Mouse (Mus musculus): ENCODE data around the gene D10Jhu81e. TPM values are rescaled to one million over a fixed set of nuclear protein-coding genes. Genes with fewer than 3 reads are reported as not detected.

Gene D10Jhu81e
- polyA plus RNA-seq, 1 experiment from 2014 or later: 17.7 TPM

- peaks cover 9% of the 10 kb centered on the region for H3K4me1 ChIP-seq
- H3K9me3 ChIP-seq (replicated peaks): no peaks in the 10 kb centered on the region
Measured at GRCm38 (mm10) chr10:78160369-78161095, 9.1 kb downstream of the D10Jhu81e start.

DNA sequence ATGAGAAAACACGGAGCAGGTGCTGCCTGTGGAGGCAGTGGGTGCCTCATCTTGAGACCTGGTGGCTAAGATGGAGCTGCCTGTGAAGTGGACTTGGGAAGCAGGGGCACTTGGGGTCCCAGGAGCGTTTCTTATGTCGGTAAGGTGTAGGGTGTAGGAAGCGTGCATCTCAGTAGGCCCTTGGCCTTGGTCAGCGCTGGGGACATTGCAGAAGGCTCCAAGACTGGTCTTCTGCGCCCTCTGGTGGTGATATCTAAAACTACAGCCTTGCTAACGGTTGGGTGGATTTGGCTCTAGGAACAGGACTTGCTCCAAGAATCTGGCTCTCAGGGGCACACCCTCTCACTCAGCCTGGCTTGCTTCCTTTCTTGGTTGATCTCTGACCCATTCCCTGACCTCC lies 9.7 kb downstream of the D10Jhu81e start:
- Histone ChIP-seq H3K4me3 (peak overlapping the region; percentile 26; the same call in 1 of the 2 replicates), H3K27ac (replicated peaks) (no peak overlapping the region), H3K4me1 (peaks cover 9% of the 10 kb centered on the region), H3K9me3 (replicated peaks) (no peaks in the 10 kb centered on the region), H3K27me3 (ENCODE audit: low read depth, poor library complexity, severe bottlenecking) (no peaks in the 10 kb centered on the region), H3K36me3 (peaks cover 26% of the 10 kb centered on the region)
- peak; percentile 83 for DNase-seq (ENCODE audit: low spot score)
- WGBS: 4% methylated on average over 7 of the region's 7 CpGs

More at GRCm38 (mm10) chr10:78160369-78161095, 9.1 kb downstream of the D10Jhu81e start:
- DNase-seq (ENCODE audit: low spot score): no peak
- Histone ChIP-seq H3K27ac (replicated peaks) (no peak overlapping the region), H3K36me3 (peaks cover 33% of the 10 kb centered on the region), H3K4me3 (no peak overlapping the region), H3K27me3 (ENCODE audit: low read depth, poor library complexity, severe bottlenecking) (no peaks in the 10 kb centered on the region)
- WGBS: 87% methylated on average over 16 of the region's 16 CpGs

DNA sequence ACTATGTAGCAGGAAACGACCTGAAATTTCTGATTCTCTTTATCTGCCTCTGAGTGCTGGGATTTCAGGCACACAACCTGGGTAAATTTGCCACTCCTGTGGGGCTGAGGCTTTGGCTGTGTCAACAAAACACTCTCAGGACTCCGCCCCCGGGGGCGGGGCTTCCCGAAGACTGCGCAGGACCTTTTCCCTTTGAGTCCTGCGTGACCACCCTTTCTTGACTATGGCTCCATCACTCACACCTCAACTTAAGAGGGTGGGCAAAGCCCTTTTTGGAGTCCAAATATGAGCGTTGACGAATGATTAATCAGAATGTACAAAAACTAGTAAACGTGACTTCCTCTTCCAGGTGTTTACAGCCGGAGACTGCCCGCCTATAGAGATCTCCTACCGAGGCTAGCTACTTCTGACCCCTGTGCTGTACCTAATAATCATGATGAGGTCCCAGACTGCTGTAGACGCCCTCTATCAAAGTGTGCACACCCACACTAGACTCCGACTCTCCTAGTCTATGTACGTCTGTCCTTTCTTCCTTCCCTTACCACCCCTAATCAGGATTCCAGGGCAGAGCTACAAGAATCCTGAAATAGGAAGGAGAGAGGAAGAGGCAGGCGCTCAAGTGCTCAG lies 10.2 kb downstream of the D10Jhu81e start:
- Histone ChIP-seq H3K4me3 (peak overlapping the region; percentile 26), H3K4me1 (peaks cover 9% of the 10 kb centered on the region), H3K27ac (replicated peaks) (no peak overlapping the region), H3K9me3 (replicated peaks) (no peaks in the 10 kb centered on the region), H3K27me3 (ENCODE audit: low read depth, poor library complexity, severe bottlenecking) (no peaks in the 10 kb centered on the region), H3K36me3 (peaks cover 21% of the 10 kb centered on the region)
- DNase-seq (ENCODE audit: low spot score): peak; percentile 23
- 17% methylated on average over 17 of the region's 17 CpGs for WGBS

GRCm38 (mm10) chr10:78158041-78158440 lies 11.5 kb downstream of the D10Jhu81e start:
- Histone ChIP-seq H3K4me1 (peaks cover 9% of the 10 kb centered on the region), H3K9me3 (replicated peaks) (no peaks in the 10 kb centered on the region), H3K4me3 (no peak overlapping the region), H3K27ac (replicated peaks) (no peak overlapping the region), H3K27me3 (ENCODE audit: low read depth, poor library complexity, severe bottlenecking) (no peaks in the 10 kb centered on the region), H3K36me3 (peaks cover 11% of the 10 kb centered on the region)
- no peak for DNase-seq (ENCODE audit: low spot score)
- 91% methylated on average over 15 of the region's 15 CpGs for WGBS

DNA sequence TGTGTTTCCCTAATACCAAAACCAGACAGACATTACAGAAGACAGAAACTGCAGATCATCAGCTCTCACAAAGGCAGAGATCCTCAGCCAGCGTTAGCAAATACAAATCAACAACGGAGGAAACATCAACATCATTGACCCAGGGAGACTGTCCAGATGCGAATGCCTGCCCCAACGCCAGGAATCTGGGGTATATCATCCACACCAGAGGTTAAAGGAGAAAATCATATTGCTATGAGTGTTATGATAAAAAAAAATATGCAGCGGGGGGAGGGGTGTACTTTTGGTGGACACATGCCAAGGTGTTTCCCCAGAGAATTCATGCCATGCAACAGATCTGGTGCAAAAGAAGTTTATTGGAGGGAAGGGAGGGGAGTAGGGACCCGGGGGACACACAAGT lies 12.7 kb downstream of the D10Jhu81e start:
- Histone ChIP-seq H3K36me3 (no peaks in the 10 kb centered on the region), H3K4me1 (peaks cover 9% of the 10 kb centered on the region), H3K27ac (replicated peaks) (no peak overlapping the region), H3K4me3 (no peak overlapping the region), H3K27me3 (ENCODE audit: low read depth, poor library complexity, severe bottlenecking) (no peaks in the 10 kb centered on the region), H3K9me3 (replicated peaks) (no peaks in the 10 kb centered on the region)
- no peak for DNase-seq (ENCODE audit: low spot score)
- 85% methylated on average over 6 of the region's 6 CpGs for WGBS

DNA sequence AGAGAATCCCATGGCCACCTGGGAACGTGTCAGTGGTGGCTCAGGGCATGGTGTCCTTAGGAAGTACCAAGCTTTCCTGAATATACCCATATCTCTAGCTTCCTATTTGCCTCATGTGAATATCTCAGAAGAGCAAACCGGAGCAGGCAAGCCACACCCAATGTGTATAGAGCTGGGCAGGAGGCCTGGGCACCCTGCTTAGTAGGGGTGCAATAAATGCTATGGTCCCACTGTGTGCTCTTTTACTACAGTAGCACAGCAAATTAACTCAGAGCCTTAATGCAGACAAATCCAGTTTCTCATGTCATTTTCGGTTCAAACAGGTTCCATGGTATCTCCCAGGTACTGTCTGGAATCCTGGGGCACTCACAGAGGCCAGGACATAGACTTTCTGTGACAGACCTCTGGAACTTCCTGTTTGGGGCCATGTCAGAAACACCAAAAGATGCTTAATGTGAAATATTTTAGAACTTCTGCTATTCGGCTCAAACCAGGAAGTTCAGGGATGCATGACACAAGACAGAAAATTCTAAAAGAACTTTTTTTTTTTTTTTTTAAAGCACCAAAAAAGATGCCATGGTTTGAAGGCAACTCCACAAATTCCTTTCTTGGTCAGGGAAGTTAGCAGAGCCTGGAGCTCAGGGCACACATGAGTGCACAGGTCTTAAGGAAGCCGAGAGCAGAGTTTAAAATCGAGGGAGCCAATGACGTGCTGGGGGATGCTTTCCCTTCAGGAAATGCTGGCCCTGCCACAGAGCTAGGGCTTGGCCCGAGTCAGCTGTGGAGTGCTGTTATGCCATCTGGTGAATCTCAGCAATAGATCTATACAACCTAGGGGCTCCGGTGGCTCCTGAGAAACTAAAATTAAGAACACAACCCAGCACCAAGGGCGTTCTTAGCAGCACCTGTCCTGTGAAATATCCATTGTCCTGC lies 20.5 kb downstream of the D10Jhu81e start:
- Histone ChIP-seq H3K27ac (replicated peaks) (no peak overlapping the region), H3K9me3 (replicated peaks) (no peaks in the 10 kb centered on the region), H3K4me1 (no peaks in the 10 kb centered on the region), H3K4me3 (no peak overlapping the region), H3K27me3 (ENCODE audit: low read depth, poor library complexity, severe bottlenecking) (no peaks in the 10 kb centered on the region), H3K36me3 (no peaks in the 10 kb centered on the region)
- no peak for DNase-seq (ENCODE audit: low spot score)
- 71% methylated on average over 10 of the region's 10 CpGs for WGBS

GRCm38 (mm10) chr10:78147908-78148441 lies 21.6 kb downstream of the D10Jhu81e start:
- H3K4me3 ChIP-seq: no peak overlapping the region
- no peaks in the 10 kb centered on the region for H3K4me1 ChIP-seq
- no peaks in the 10 kb centered on the region for H3K36me3 ChIP-seq
- H3K27me3 ChIP-seq (ENCODE audit: low read depth, poor library complexity, severe bottlenecking): no peaks in the 10 kb centered on the region
- H3K9me3 ChIP-seq (replicated peaks): no peaks in the 10 kb centered on the region
- H3K27ac ChIP-seq (replicated peaks): no peak overlapping the region
- 81% methylated on average over 4 of the region's 4 CpGs for WGBS
- DNase-seq (ENCODE audit: low spot score): no peak

DNA sequence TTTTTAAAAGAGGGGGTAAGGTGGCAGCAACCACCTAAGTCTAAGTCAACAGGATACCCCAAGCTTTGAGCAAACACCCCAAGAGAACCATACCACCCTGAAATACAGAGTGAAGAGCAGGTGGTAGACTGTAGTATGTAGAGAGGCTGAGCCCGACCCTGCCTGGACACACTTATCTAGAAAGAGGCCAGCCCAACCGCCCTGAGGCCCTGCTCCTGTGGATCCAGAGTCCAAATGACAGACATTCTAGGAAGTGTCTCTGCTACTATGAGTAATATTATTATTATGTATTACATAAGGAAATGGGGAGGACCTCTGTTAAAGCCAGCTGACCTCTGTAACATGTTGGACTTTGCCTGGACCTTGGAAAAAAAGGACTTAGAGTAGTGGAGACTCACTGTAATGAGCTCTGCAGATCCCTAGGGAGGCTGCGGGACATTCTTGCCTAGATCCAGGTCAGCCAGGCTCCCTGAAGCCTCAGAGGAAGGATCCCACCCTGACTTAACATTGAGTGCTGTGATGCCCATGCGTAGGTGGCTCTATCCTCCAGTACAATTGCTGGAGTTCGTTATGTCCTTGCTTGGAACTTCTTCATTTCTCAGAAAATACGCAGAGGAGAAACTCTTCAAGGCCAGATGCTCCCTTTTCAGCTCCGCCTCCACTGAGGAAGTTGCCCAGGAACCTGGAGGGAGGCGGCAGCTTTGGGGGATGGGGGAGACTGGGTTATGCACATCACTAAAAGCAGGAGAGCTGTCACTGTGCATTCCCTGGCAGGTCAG lies 25.7 kb downstream of the D10Jhu81e start:
- no peak overlapping the region for H3K27ac ChIP-seq (replicated peaks)
- peaks cover 1% of the 10 kb centered on the region for H3K4me1 ChIP-seq
- no peak overlapping the region for H3K4me3 ChIP-seq
- WGBS: 63% methylated on average over 8 of the region's 8 CpGs
- H3K36me3 ChIP-seq: no peaks in the 10 kb centered on the region
- H3K9me3 ChIP-seq (replicated peaks): no peaks in the 10 kb centered on the region
- H3K27me3 ChIP-seq (ENCODE audit: low read depth, poor library complexity, severe bottlenecking): no peaks in the 10 kb centered on the region
- DNase-seq (ENCODE audit: low spot score): no peak

- no peak for DNase-seq (ENCODE audit: low spot score)
- no peaks in the 10 kb centered on the region for H3K27me3 ChIP-seq (ENCODE audit: low read depth, poor library complexity, severe bottlenecking)
- 81% methylated on average over 3 of the region's 3 CpGs for WGBS
- no peaks in the 10 kb centered on the region for H3K36me3 ChIP-seq
- no peaks in the 10 kb centered on the region for H3K9me3 ChIP-seq (replicated peaks)
- peaks cover 14% of the 10 kb centered on the region for H3K4me1 ChIP-seq
- no peak overlapping the region for H3K27ac ChIP-seq (replicated peaks)
- H3K4me3 ChIP-seq: no peak overlapping the region
Measured at GRCm38 (mm10) chr10:78140843-78141242, 28.7 kb downstream of the D10Jhu81e start.

GRCm38 (mm10) chr10:78140251-78140600 lies 29.4 kb downstream of the D10Jhu81e start:
- Histone ChIP-seq H3K4me3 (no peak overlapping the region), H3K27ac (replicated peaks) (no peak overlapping the region), H3K4me1 (peaks cover 20% of the 10 kb centered on the region), H3K9me3 (replicated peaks) (no peaks in the 10 kb centered on the region), H3K36me3 (no peaks in the 10 kb centered on the region), H3K27me3 (ENCODE audit: low read depth, poor library complexity, severe bottlenecking) (no peaks in the 10 kb centered on the region)
- 84% methylated on average over 1 of the region's 1 CpGs for WGBS
- DNase-seq (ENCODE audit: low spot score): no peak

DNA sequence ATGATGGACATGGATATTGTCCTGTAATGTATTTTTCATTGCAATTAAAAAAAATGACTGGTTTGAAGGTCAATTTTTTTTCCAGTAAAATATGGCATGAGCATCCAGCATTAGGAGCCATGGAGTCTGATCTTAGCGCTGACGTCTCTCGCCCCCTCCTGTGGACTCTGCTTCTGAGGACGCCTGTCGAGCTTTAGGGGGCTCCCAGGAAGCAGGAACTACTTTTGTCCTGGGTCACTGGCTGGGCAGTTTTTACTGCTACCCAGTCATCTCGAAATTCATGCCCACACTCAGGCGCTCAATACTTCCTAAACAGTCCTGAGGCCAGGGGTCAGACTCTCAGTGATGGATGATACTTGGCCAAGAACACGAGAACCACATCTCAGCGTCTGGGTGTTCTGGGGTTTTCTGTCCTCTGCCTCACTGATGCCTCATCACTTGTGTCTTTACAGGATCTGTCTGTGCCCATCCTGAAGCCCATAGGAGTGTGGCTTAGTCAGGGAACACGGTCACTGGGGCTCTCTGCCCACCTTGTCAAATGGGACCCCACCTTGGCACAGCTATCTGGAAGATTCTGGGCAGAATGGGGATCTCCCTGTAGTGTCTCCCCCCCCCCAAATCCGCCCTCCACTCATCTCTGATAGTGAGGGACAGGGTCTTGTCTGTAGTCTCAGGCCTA lies 29.9 kb downstream of the D10Jhu81e start:
- no peak overlapping the region for H3K4me3 ChIP-seq
- H3K4me1 ChIP-seq: peaks cover 26% of the 10 kb centered on the region
- 84% methylated on average over 11 of the region's 11 CpGs for WGBS
- DNase-seq (ENCODE audit: low spot score): no peak
- H3K36me3 ChIP-seq: no peaks in the 10 kb centered on the region
- no peak overlapping the region for H3K27ac ChIP-seq (replicated peaks)
- no peaks in the 10 kb centered on the region for H3K27me3 ChIP-seq (ENCODE audit: low read depth, poor library complexity, severe bottlenecking)
- H3K9me3 ChIP-seq (replicated peaks): no peaks in the 10 kb centered on the region
